Mouse (Mus musculus): ENCODE measurements around the gene H2-DMb2.

Gene H2-DMb2

GRCm38 (mm10) chr17:34143033-34143432 is at the start of gene H2-DMb2:
Gene H2-DMb2 (plus strand): TSS chr17:34143307.
- peak; percentile 71 for DNase-seq (ENCODE audit: low spot score)

- DNase-seq (ENCODE audit: low spot score), result no peak
These were observed 48.6 kb upstream of the H2-DMb2 start for GRCm38 (mm10) chr17:34094283-34095035.

DNA sequence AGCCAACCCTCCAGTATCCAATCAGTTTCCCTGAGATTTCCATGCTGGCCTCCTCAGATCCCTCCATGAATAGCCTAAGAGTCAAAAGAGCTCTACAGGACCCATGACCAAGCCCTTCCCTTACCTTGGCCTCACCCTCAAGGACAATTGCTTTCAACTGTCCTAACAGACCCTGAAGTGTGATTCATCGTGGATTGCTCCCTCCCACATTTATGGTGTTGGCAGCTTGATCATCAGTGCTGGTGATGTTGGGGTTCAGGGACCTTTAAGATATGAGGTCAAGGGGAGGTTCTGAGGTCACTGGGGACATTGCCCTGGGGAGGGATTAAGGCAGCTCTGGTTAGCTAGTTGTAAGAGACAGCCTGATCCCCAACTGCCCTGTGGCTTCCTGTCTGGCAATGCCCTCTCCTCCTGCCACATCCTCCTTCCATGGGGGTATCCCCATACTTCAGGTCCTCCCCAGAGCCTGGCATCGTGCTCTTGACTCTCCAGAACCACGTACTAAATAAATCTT is 46.6 kb upstream of the H2-DMb2 start:
- DNase-seq (ENCODE audit: low spot score), result no peak

DNA sequence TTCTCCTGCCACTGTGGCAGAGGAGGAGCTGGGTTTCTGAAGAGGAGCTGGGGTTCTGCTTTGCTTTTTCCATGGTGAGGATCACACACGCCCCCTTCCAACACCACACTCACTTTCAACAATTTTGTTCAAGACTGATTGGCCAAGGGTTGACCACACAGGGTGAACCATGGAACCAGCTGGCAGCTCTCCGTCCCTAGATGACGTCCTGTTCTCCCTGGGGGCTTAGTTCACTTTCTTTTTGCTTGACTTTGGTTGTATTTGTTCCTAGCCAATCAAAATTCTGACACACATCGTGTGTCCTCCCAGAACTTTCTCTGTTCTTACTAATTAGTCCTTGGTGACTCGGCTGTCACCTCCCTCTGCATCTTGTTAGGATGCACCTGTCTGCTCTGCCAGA is 45.8 kb upstream of the H2-DMb2 start:
- DNase-seq (ENCODE audit: low spot score), result no peak

DNA sequence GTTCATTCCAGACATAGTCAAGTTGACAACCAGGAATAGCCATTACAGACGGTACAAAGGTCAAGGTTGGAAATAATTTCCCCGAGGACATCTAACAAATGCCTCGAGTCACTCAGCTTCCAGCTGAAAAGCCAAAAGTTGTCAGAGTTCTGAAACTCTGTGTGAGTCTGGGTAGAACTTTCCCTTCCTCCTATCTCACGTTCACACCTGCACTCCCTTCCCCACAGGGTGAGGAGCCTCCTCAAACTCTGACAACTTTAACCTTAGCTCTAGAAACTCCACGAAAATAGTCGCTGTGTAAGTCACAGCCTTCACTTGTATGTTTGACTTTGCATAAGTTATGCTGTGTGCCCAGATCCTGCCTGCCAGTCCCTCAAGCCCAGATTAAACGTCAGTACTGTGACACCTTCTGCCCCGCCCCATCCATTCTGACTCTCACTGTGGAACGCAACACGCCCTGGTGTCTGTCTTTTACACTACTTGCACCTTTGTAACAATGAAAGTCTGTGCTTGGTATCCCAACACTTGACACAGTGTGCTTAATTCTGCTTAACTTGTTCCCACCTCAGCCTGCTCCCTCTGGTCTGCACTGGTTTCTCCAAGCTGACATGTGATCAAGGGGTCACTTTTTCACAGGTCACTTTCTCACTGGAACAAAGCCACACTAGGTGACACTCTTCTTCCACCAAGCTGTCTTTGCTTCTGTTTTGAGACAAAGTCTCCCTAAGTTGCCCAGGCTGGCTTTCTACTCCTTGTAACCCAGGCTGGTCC is 44.2 kb upstream of the H2-DMb2 start:
- no peak for DNase-seq (ENCODE audit: low spot score)

DNA sequence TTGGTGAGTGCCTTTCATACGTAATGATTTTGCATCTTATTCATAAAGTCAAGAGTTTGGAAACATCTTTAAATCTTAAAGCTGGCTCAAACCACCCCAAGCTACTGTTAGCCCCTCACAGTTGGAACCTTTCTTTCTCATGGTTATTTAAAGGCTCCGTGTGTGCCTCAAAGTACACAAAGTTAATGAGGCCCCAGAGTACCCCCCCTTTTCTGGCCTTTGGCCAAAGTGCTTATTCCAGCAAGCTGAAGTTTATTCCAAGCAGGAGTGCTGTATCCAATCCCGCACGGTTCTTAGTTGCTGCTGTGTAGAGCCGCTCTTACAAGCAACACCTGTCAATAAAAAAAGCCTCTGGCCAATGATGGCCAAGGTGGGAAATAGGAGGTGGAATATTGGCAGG is 43.6 kb upstream of the H2-DMb2 start:
- no peak for DNase-seq (ENCODE audit: low spot score)

- no peak for DNase-seq (ENCODE audit: low spot score)
These were observed 41.9 kb upstream of the H2-DMb2 start for GRCm38 (mm10) chr17:34101185-34101584.

DNA sequence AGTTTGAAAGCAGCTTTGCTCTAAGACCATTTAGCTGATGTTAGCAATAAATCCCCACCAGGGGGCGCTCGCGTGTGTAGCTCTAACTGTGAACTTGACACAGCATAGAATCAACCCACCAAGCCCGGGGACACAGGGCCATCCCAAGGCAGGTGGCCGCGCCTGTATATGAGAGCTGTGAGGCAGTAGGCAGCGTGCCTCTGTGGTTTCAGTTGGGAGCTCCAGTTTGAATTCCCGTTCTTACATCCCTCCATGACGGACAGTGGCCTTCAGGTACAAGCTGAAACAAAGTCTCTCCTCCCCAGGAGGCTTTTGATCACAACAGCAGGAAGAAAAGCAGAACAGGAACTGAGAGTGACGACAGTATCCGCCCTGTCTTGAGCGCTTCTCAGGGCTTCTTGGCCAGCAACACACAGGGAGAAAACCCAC is 41.5 kb upstream of the H2-DMb2 start:
- DNase-seq (ENCODE audit: low spot score), result peak; percentile 93

- DNase-seq (ENCODE audit: low spot score), result peak; percentile 40
These were observed 40.3 kb upstream of the H2-DMb2 start for GRCm38 (mm10) chr17:34102831-34103230.

GRCm38 (mm10) chr17:34104804-34105203 is 38.3 kb upstream of the H2-DMb2 start:
- no peak for DNase-seq (ENCODE audit: low spot score)

DNA sequence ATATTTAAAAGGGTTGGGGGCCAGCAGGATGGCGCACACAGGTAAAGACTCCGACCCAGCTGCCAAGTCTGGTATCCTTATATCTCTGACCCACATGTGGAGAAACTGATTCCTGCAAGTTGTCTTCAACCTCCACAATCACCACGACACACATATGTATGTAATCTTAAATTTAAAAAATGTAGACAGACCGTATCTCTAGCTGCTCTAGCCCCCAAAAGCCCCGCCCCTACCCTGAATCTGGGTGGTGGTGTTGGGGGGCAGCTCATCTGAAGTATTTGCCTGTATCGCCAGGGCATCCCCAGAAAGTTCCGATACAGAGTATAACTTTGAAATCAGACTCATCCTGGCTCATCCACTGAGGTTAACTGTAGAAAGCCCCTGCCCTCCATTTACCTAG is 36.6 kb upstream of the H2-DMb2 start:
- no peak for DNase-seq (ENCODE audit: low spot score)

DNA sequence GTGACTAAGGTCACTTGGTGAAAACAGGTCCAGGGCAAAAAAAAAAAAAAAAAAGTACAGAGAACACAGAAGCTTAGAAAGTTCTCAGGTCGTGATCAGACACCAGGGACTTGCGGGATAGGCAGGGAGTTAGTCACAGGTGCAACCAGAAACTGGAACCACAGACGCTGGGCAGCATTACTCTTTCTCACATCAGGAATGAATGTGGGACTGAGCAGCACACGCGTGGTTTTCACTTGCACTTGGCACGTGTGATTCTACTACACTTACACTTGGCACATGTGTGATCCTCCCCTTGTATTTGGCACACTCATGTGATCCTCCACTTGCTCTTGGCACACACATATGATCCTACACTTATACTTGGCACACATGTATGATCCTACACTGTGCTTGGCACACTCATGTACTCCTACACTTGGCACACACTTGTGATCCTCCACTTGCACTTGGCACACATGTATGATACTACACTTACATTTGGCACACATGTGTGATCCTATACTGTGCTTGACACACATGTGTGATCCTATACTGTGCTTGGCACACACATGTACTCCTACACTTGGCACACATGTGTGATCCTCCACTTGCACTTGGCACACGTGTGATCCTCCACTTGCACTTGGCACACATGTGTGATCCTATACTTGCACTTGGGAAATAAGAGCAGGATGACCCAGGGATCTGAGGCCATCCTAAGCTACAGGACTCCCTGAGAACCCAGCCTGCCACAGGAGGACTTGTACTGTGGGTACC is 35.8 kb upstream of the H2-DMb2 start:
- no peak for DNase-seq (ENCODE audit: low spot score)

DNA sequence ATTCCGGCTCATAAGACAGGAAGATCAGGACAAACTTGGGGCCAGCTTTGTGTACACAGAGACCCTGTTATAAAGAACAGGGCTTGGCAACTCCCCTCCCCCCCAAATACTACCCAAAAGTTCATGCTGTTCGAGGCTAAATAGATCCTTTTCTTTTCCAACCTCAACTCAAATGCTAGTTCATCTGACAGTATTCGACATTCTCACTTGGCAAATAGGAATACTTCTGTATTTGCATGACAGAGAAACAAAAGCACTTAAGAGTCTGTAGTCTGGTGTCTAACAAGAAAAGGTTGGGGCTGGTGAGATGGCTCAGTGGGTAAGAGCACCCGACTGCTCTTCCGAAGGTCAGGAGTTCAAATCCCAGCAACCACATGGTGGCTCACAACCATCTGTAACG is 34.6 kb upstream of the H2-DMb2 start:
- DNase-seq (ENCODE audit: low spot score), result no peak

GRCm38 (mm10) chr17:34109038-34109805 is 33.9 kb upstream of the H2-DMb2 start:
- DNase-seq (ENCODE audit: low spot score), result no peak

DNA sequence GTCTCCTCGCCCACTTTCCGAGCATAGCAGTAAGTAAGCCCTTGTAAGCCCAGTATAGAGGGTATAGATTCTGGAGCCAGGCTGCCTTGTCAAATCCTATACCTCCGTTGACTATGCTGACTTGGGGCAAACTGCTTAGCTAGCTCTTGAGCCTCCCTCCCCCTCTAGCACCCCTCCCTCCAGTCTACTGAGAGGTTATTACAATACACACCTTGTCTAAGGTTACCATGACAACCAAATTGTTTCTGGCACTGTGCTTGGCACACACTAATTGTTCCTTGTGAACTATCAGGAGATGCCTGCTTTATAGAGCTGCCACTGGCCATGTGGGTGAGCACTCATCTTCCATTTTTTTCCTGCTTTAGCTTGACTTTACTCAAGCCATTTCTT is 33.3 kb upstream of the H2-DMb2 start:
- no peak for DNase-seq (ENCODE audit: low spot score)

GRCm38 (mm10) chr17:34110309-34110708 is 32.8 kb upstream of the H2-DMb2 start:
- DNase-seq (ENCODE audit: low spot score), result no peak

DNA sequence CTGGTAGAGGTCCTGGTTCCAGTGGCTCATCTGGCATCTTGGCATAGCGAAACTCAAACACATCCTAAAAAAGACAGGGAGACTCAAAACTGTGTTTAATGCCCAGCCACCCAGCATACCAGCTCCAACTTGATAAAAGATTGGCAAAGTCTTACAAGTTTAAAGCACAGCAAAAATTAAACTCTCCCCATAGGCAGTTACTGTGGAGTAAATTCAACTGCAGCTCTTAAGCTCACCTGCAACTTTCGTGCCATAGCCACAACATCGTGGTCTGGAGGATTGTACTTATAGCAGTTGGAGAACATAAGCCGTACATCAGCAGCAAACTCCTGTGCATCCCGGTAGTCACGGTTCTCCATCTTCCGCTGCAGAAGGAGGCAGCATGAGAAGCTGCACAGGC is 29.0 kb upstream of the H2-DMb2 start:
- no peak for DNase-seq (ENCODE audit: low spot score)

DNA sequence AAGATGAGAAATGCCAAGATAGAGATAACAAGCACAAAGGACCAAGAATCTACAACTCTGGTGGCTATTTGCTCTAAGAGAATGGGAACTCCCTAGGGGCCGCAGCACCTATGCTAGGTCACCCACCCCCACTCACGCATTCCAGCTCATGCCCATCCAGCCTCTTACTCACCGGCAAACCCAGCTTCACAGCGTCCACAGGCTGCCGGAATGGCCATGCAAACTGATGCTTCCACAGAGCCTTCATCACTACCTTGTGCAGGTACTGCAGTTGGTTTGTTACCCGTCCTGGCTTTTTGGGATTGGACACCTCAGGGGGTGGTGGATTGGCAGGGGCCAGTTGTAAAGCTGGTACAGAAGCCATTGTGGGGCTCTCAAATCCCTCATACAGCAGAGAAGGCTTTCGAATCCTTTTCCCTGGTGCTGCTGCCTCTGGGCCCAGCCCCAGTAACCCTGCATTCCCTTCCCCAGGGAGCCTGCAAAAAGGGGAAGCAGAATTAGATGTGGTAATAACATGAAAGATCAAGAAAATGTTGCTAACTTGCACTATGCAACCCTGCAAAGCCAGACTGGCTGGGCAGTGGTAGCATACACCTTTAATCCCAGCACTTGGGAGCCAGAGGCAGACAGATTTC is 26.3 kb upstream of the H2-DMb2 start:
- DNase-seq (ENCODE audit: low spot score), result no peak

GRCm38 (mm10) chr17:34117421-34118112 is 25.5 kb upstream of the H2-DMb2 start:
- DNase-seq (ENCODE audit: low spot score), result no peak

DNA sequence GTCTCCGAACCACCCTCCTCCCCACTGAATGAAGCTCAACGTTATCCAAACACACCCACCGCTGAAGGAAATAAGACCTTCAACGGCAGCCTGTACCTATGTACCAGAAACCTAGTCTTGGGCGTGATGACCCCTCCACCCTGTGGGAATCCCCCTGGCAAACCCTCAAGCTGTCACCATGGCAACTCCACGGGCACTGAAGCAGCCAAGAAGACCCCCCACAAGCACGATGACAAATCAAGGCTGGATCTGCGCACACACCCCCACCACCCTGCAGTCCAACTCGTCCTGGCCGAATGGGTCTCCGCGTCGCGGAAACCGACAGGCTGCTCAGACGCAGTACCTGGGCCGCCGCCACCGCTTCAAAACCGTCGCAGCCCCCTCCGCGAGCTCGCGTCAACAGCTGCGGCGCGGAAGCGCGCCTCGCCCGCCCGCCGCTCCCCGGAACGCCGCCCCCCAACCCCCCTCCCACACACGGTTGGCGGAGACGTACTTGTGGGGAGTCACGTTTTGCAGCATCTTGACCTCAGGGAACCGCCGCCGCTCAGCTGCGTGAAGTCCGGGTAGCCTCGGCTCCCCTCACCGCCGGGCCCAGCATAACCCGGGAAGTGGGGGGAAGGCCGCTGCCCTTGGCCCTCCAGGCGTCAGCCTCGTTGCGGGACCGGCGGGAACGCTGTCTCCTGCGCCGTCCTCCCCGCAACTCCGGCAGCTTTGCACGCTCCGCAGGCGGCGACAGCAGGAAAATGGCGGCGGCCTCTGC is 24.8 kb upstream of the H2-DMb2 start:
- peak; percentile 54 for DNase-seq (ENCODE audit: low spot score)
